Mouse (Mus musculus) ES-Bruce4 (cell line): ENCODE measurements around the gene Clec4d.

ENCODE experiments used
- CTCF ChIP-seq: IDR thresholded peaks from one replicate; pipeline ENCODE4 v1.8.1; 2011; ENCODE audit warnings: low read depth, low read length
- EP300 ChIP-seq: IDR thresholded peaks from 2 replicates; pipeline ENCODE4 v1.6.1; 2011; ENCODE audit warnings: low read depth, low read length; ENCODE audit not compliant: insufficient read depth
- POLR2A ChIP-seq: IDR thresholded peaks from one replicate; pipeline ENCODE4 v1.8.1; 2011; ENCODE audit warnings: low read length; ENCODE audit not compliant: insufficient read depth

DNA sequence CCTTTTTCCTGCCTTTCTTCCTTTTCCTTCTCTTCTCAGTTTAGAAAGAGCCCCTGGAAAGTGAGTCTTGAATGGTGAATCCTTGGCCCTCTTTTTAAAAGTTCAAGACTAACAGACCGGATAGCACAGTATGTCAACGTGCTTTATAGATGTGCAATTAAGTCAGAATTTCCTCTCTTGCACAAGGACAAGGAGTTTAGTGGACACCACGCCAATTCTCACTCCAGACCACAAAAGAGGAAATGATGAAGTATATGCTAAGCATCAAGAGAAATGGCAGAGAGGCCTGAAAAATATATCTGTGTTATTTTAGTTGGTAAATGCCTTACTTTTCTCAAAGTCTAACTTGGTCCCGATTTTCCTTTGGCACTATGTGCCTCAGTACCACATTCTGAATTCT, 27.8 kb downstream of the Clec4d start, which contains the start of gene Clec4e:
- no peak for TF ChIP-seq POLR2A
- no peak for TF ChIP-seq CTCF
- no peak for TF ChIP-seq EP300
